Mouse (Mus musculus) megakaryocyte, embryonic 14.5 days (primary cell): ENCODE data around the gene Aar2.

Experiments
- FLI1 ChIP-seq: IDR thresholded peaks from 2 replicates; pipeline ENCODE4 v1.6.1; 2012; ENCODE audit warnings: low read length, inconsistent platforms, mixed read lengths
- GATA1 ChIP-seq: IDR thresholded peaks from 3 replicates; pipeline ENCODE4 v1.6.1; 2012; ENCODE audit warnings: mixed read lengths, low read length, inconsistent platforms, borderline replicate concordance

- no peak for TF ChIP-seq GATA1
- TF ChIP-seq FLI1: no peak
These were observed 37.5 kb downstream of the Aar2 start for GRCm38 (mm10) chr2:156584797-156585471.
